Mouse (Mus musculus) heart, embryonic 14.5 days (tissue): ENCODE results near the gene Kif26b. TPM values are rescaled to one million over a fixed set of nuclear protein-coding genes. Genes with fewer than 3 reads are reported as not detected.

ENCODE experiments used
- ATAC-seq: fragments of 200-750 bp; cut with Nextera tagmentation; 2 replicates; pipeline ENCODE4 v1.8.0; 2017; ENCODE audit warnings: low read depth, moderate TSS enrichment; ENCODE audit not compliant: insufficient number of reproducible peaks, insufficient read depth, low FRiP score
- H3K27ac ChIP-seq, 2 experiments: fragments of 200-500 bp in 1 of 2; fragments of 300-500 bp in 1 of 2; sonication (generic) in 1 of 2; replicated peaks in 1 of 2; 2 replicates each; pipeline ENCODE4 v1.5.1; 2012 to 2014; ENCODE audit warnings: low read depth in 2 of 2, low read length in 2 of 2, control low read depth in 1 of 2, mild to moderate bottlenecking in 1 of 2, mixed read lengths in 1 of 2; ENCODE audit not compliant: control insufficient read depth in 1 of 2, insufficient read depth in 1 of 2
- H3K27me3 ChIP-seq: fragments of 300-500 bp; sonication (generic); 2 replicates; pipeline ENCODE4 v1.6.1; 2014; ENCODE audit warnings: mild to moderate bottlenecking, low read length, control low read depth; ENCODE audit not compliant: control insufficient read depth, insufficient read depth
- H3K36me3 ChIP-seq: fragments of 300-500 bp; sonication (generic); 2 replicates; pipeline ENCODE4 v1.6.1; 2014; ENCODE audit warnings: mild to moderate bottlenecking, control low read depth, low read length, mixed read lengths; ENCODE audit not compliant: control insufficient read depth, insufficient read depth
- H3K4me1 ChIP-seq, 2 experiments: fragments of 200-500 bp in 1 of 2; fragments of 300-500 bp in 1 of 2; sonication (generic) in 1 of 2; 2 replicates each; pipeline ENCODE4 v1.6.1; 2012 to 2014; ENCODE audit warnings: low read length in 2 of 2, control low read depth in 1 of 2, mixed read lengths in 1 of 2; ENCODE audit not compliant: control insufficient read depth in 2 of 2, insufficient read depth in 2 of 2
- H3K4me2 ChIP-seq: fragments of 300-500 bp; sonication (generic); 2 replicates; pipeline ENCODE4 v1.6.1; 2014; ENCODE audit warnings: mild to moderate bottlenecking, low read length
- H3K4me3 ChIP-seq, 2 experiments: fragments of 200-500 bp in 1 of 2; fragments of 300-500 bp in 1 of 2; sonication (generic) in 1 of 2; 2 replicates each; pipeline ENCODE4 v1.5.1; 2012 to 2014; ENCODE audit warnings: low read length in 2 of 2, mild to moderate bottlenecking in 2 of 2, control low read depth in 1 of 2, low read depth in 1 of 2, moderate library complexity in 1 of 2; ENCODE audit not compliant: control insufficient read depth in 1 of 2, insufficient read depth in 1 of 2
- H3K9ac ChIP-seq: fragments of 300-500 bp; sonication (generic); 2 replicates; pipeline ENCODE4 v1.6.1; 2014; ENCODE audit warnings: mild to moderate bottlenecking, low read length
- H3K9me3 ChIP-seq: fragments of 300-500 bp; sonication (generic); 2 replicates; pipeline ENCODE4 v1.6.1; 2016; ENCODE audit warnings: low read length, control low read depth; ENCODE audit not compliant: control insufficient read depth
- WGBS: fragments of 180-500 bp; shearing (Covaris S2); extraction: QIAGEN DNeasy Blood & Tissue Kit; methylation state at CpG from one replicate; pipeline ENCODE4 v1.1.7; 2014; 5-methylcytosine and 5-hydroxymethylcytosine counted together
- polyA plus RNA-seq: library from polyadenylated mRNA; unstranded; fragments of >200 nt; fragmentation: Nextera tagmentation; extraction: Ambion mirVana; gene quantifications from 2 replicates; pipeline ENCODE4 v1.2.1, GENCODE M21; 2014

Kif26b gene
- polyA plus RNA-seq, 1 experiment from 2014 or later: 14.4 TPM

DNA sequence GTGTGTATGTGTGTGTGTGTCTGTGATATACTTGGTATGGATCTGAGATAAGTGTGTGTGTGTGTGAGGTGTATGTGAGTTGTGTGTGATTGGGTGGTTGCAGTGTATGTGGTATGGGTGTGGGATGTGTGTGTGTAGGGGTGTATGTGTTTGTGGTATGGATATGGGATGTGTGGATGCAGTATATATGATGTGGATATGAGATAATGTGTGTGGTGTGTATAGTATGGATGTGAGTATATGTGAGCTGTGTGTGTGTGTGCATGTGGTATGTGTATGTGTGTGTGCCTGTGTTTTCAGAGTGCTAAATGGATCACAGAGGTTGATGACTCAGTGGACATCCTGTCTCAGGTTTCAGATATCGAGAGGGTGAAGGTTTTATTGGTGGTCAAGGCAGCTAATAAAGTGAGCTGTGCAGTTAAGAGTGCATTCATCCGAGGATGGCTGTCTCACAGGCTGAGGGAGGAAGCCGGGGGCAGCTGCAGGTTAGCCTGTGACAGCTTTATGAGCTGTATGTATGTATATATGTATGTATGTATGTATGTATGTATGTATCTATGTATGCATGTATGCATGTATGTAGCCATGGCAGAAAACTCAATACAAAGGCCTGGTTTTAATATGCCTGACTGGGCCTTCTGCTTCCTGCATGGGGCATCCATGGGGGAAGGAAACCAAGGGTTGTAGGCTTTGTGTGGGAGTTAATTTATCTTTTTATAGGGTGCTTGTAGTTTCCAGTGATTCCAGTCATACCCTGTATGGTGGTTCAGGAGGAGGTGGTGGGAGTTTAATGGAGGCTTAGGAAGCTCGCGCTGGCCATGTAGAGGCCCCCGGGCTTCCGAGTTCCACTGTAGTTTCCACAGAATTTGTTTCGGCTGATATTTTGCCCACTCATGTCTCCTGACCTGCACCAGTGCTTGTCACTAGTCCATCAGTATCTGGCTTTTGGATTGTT, 14.3 kb downstream of the Kif26b start:
- Histone ChIP-seq H3K9ac (no peak overlapping the region), H3K4me3 (no peak overlapping the region), H3K4me2 (no peak overlapping the region), H3K4me1 (peaks cover 7 to 8% of the 10 kb centered on the region in 2 experiments; a peak in 2 of 4 replicates), H3K9me3 (no peaks in the 10 kb centered on the region), H3K27me3 (no peaks in the 10 kb centered on the region), H3K36me3 (peaks cover 40% of the 10 kb centered on the region), H3K27ac (no peak overlapping the region)
- ATAC-seq: no peak
- 87% methylated on average over 8 of the region's 8 CpGs for WGBS

DNA sequence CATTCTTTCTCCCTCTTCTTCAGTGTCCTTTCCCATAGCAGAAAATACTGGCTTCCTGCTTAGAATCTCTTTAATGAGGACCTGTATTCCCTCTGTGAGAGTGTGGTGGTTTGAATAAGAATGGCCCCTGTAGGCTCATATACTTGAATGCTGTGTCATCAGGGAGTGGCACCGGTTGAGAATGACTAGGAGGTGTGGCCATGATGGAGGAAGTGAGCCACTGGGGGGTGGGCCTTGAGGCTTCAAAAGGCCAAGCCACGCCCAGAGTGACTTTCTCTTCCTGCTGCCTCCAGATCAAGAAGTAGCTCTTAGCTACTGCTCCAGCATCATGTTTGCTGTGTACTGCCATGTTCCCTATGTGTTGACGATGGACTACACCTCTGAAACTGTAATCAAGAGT, 15.7 kb downstream of the Kif26b start:
- H3K4me3 ChIP-seq: no peak overlapping the region
- H3K9ac ChIP-seq: no peak overlapping the region
- H3K4me1 ChIP-seq: peaks cover 9 to 10% of the 10 kb centered on the region in 2 experiments; a peak in 3 of 4 replicates
- WGBS: 76% methylated on average over 3 of the region's 3 CpGs
- no peak for ATAC-seq
- no peak overlapping the region for H3K4me2 ChIP-seq
- peaks cover 38% of the 10 kb centered on the region for H3K36me3 ChIP-seq
- no peak overlapping the region for H3K27ac ChIP-seq
- H3K9me3 ChIP-seq: no peaks in the 10 kb centered on the region
- H3K27me3 ChIP-seq: no peaks in the 10 kb centered on the region

DNA sequence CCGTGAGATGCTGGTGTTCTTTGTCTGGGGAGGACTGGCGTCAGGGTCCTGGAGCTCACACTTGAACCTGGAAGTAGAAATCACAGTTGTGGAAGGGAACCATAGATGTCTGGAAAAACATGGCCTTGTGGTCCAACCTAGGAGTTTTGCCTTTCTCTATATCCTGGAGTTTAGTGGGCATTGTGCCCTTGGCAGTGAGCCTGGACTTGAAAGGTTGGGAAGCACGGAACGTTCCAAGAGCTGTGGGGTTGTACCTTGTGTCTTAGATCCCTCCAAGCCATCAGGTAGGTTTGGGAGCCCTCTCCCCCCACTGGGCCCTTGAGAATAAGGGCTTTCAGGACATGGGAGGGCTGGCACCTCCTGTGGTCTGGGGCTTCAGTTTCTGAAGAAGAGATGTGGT, 20.7 kb downstream of the Kif26b start:
- Histone ChIP-seq H3K27ac (no peak overlapping the region), H3K4me3 (no peak overlapping the region), H3K27me3 (no peaks in the 10 kb centered on the region), H3K36me3 (peaks cover 31% of the 10 kb centered on the region), H3K4me1 (peaks cover 24 to 36% of the 10 kb centered on the region in 2 experiments), H3K9ac (no peak overlapping the region), H3K9me3 (no peaks in the 10 kb centered on the region), H3K4me2 (no peak overlapping the region)
- 69% methylated on average over 4 of the region's 4 CpGs for WGBS
- no peak for ATAC-seq

DNA sequence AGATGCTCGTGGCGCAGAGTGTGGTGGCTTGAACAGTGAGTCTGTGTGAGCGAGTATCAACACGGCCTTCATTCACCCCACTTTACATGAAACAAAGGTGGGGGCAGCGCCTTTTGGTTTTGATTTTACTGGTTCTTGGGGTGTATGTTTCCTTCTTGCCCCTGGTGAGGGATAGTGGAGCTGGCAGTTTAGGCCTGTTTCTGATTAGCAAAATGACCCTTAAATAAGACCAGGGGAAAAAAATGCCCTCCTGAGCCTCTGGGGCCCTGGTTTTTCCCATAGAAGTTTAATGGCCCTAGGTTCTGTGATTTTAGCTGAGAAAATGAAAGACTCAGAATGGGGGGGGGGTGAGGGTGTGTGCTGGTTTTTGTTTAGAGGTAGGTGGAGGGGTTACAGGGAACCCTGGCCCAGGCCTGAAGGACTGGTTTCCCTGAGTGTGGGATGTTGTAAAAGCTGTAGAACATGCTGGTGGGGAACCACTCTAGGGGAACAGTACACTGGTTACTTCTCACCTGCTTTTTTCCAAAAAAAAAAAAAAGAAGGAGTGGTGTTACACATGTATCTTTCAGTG, 21.6 kb downstream of the Kif26b start:
- Histone ChIP-seq H3K27me3 (no peaks in the 10 kb centered on the region), H3K4me2 (no peak overlapping the region), H3K4me3 (no peak overlapping the region), H3K27ac (peak overlapping the region in 1 of 2 experiments; percentile 91; a peak in 1 of 4 replicates), H3K4me1 (peaks cover 24 to 38% of the 10 kb centered on the region in 2 experiments), H3K9me3 (no peaks in the 10 kb centered on the region), H3K36me3 (peaks cover 26% of the 10 kb centered on the region), H3K9ac (no peak overlapping the region)
- 92% methylated on average over 5 of the region's 5 CpGs for WGBS
- no peak for ATAC-seq

DNA sequence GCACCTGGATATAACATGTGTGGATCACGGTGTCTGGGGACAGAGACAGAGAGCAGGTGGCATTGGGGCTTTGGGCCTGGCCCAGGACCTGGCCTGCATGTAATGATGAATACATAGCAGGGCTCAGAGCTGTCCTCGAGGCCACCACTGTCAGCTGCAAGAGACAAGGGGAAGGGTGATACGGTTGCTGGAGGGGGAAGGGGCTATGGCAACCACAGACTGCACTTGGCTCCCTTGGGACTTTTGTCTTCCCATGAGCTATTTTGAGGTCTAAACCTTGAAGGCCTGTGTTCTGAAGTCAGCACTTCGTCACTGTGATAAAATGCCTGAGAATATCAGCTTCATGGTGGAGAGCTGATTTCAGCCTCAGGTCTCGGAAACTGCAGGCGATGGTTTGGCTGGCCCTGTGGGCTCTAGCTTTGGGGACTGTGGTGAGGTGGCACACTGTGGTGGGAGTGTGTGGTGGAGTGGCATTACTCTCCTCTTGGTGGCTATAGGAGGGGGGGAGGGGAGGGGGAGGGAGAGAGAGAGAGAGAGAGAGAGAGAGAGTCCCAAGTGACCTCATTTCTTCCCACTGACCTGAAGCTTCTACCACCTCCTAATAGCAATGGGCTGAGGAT, 23.5 kb downstream of the Kif26b start:
- H3K4me1 ChIP-seq: peaks cover 27 to 46% of the 10 kb centered on the region in 2 experiments

DNA sequence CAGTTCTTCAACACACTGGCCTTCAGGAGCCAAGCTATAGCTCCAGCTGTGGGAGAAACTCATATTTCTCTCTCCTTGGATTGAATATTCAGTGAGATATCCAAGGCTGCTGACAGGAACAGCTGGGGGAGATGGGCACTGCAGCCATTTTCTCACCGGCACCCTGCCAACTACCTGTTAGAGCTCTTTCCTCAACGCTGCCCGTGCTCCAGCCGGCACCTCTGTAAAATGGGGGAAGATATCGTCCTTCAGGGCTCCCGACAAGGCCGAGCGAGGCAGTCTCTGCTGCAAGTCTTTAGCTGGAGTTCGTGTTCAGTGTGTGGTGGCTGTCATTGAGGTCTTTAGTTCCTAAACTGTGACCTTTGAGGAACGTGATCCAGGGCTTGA, 24.0 kb downstream of the Kif26b start:
- 26% methylated on average over 10 of the region's 10 CpGs for WGBS
- Histone ChIP-seq H3K4me2 (peak overlapping the region; percentile 47), H3K9me3 (no peaks in the 10 kb centered on the region), H3K9ac (peak overlapping the region; percentile 56; the same call in 1 of the 2 replicates), H3K4me3 (no peak overlapping the region), H3K27me3 (no peaks in the 10 kb centered on the region), H3K27ac (peak overlapping the region; percentile 62 to 91), H3K36me3 (peaks cover 9% of the 10 kb centered on the region; the same call in 1 of the 2 replicates), H3K4me1 (peaks cover 27 to 46% of the 10 kb centered on the region in 2 experiments)
- peak; percentile 40; the same call in 1 of the 2 replicates for ATAC-seq

More for the DNA sequence above, 23.5 kb downstream of the Kif26b start:
- peak; percentile 68 for ATAC-seq
- H3K27ac ChIP-seq: peak overlapping the region; percentile 62 to 91
- H3K9me3 ChIP-seq: no peaks in the 10 kb centered on the region
- H3K27me3 ChIP-seq: no peaks in the 10 kb centered on the region
- peak overlapping the region; percentile 47 for H3K4me2 ChIP-seq
- H3K9ac ChIP-seq: peak overlapping the region; percentile 56; the same call in 1 of the 2 replicates
- H3K4me3 ChIP-seq: no peak overlapping the region
- H3K36me3 ChIP-seq: peaks cover 13% of the 10 kb centered on the region
- WGBS: 25% methylated on average over 6 of the region's 6 CpGs

- 0 out of 2 replicates have a peak, but pooled peaks cover 3% of the 10 kb centered on the region for H3K36me3 ChIP-seq
- 75% methylated on average over 8 of the region's 8 CpGs for WGBS
Observed at GRCm38 (mm10) chr1:178556226-178556625, 27.3 kb downstream of the Kif26b start.

More at GRCm38 (mm10) chr1:178556226-178556625, 27.3 kb downstream of the Kif26b start:
- peaks cover 22 to 37% of the 10 kb centered on the region in 2 experiments for H3K4me1 ChIP-seq
- H3K27ac ChIP-seq: no peak overlapping the region
- H3K4me3 ChIP-seq: no peak overlapping the region
- H3K9me3 ChIP-seq: peaks cover 9% of the 10 kb centered on the region; the same call in 1 of the 2 replicates
- no peak for ATAC-seq
- no peaks in the 10 kb centered on the region for H3K27me3 ChIP-seq
- H3K9ac ChIP-seq: no peak overlapping the region
- no peak overlapping the region for H3K4me2 ChIP-seq
